Mouse (Mus musculus) intestine, embryonic 16.5 days (tissue): ENCODE results near the gene Podn. TPM values are rescaled to one million over a fixed set of nuclear protein-coding genes. Genes with fewer than 3 reads are reported as not detected.
A peak's percentile ranks its signal among the peaks of the same experiment; 100 is the strongest.
"Not testable (repeated sequence)": the region's sequence is repeated elsewhere in the genome, so short reads cannot be mapped to it uniquely, and the experiment has no call there.

Experiments used
- ATAC-seq: fragments of 200-750 bp; cut with Nextera tagmentation; 2 replicates; pipeline ENCODE4 v1.8.0; 2017; ENCODE audit warnings: moderate TSS enrichment, moderate library complexity
- H3K27ac ChIP-seq: fragments of 300-500 bp; sonication (generic); 2 replicates; pipeline ENCODE4 v1.5.1; 2014; ENCODE audit warnings: mild to moderate bottlenecking, low read length
- H3K27me3 ChIP-seq: fragments of 300-500 bp; sonication (generic); replicated peaks from 2 replicates; pipeline ENCODE4 v1.6.1; 2014; ENCODE audit warnings: low read length, control low read depth, mixed read lengths; ENCODE audit not compliant: control insufficient read depth, insufficient read depth
- H3K36me3 ChIP-seq: fragments of 300-500 bp; sonication (generic); 2 replicates; pipeline ENCODE4 v1.6.1; 2014; ENCODE audit warnings: low read length, control low read depth; ENCODE audit not compliant: control insufficient read depth, insufficient read depth
- H3K4me1 ChIP-seq: fragments of 300-500 bp; sonication (generic); 2 replicates; pipeline ENCODE4 v1.6.1; 2014; ENCODE audit warnings: low read length, control low read depth, mixed read lengths; ENCODE audit not compliant: control insufficient read depth, insufficient read depth
- H3K4me2 ChIP-seq: fragments of 300-500 bp; sonication (generic); 2 replicates; pipeline ENCODE4 v1.6.1; 2014; ENCODE audit warnings: low read depth, low read length, control low read depth
- H3K4me3 ChIP-seq: fragments of 300-500 bp; sonication (generic); 2 replicates; pipeline ENCODE4 v1.5.1; 2014; ENCODE audit warnings: mild to moderate bottlenecking, low read length
- H3K9ac ChIP-seq: fragments of 300-500 bp; sonication (generic); 2 replicates; pipeline ENCODE4 v1.6.1; 2014; ENCODE audit warnings: low read depth, low read length
- H3K9me3 ChIP-seq: fragments of 300-500 bp; sonication (generic); 2 replicates; pipeline ENCODE4 v1.6.1; 2016; ENCODE audit warnings: low read length, control low read depth; ENCODE audit not compliant: control insufficient read depth
- WGBS: fragments of 180-500 bp; shearing (Covaris S2); extraction: QIAGEN DNeasy Blood & Tissue Kit; methylation state at CpG from one replicate; pipeline ENCODE4 v1.1.7; 2014; 5-methylcytosine and 5-hydroxymethylcytosine counted together
- polyA plus RNA-seq: library from polyadenylated mRNA; unstranded; fragments of >200 nt; fragmentation: Nextera tagmentation; extraction: Ambion mirVana; gene quantifications from 2 replicates; pipeline ENCODE4 v1.2.1, GENCODE M21; 2015

Podn gene
- polyA plus RNA-seq, 1 experiment from 2014 or later: 0.72 TPM

DNA sequence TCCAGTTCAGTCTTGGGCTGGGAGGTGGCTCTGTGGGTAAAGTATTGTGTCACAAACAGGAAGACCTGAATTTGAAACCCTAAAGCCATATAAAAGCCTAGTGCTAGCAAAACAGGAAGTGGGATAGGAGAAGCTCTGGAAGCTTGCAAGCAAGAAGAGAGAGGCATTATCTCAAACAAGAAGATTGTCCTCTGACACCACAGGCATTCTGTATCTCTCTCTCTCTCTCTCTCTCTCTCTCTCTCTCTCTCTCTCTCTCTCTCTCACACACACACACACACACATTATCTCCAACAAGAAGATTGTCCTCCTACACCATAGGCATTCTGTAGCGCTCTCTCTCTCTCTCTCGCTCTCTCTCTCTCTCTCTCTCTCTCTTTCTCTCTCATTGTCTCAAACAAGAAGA is 13.8 kb downstream of the Podn start:
- no peak for ATAC-seq
- no peaks in the 10 kb centered on the region for H3K36me3 ChIP-seq
- H3K4me3 ChIP-seq: no peak overlapping the region
- H3K27ac ChIP-seq: no peak overlapping the region
- WGBS: 89% methylated on average over 2 of the region's 2 CpGs
- H3K27me3 ChIP-seq: no peaks in the 10 kb centered on the region
- no peak overlapping the region for H3K4me2 ChIP-seq
- no peaks in the 10 kb centered on the region for H3K9me3 ChIP-seq
- H3K9ac ChIP-seq: no peak overlapping the region
- no peaks in the 10 kb centered on the region for H3K4me1 ChIP-seq

DNA sequence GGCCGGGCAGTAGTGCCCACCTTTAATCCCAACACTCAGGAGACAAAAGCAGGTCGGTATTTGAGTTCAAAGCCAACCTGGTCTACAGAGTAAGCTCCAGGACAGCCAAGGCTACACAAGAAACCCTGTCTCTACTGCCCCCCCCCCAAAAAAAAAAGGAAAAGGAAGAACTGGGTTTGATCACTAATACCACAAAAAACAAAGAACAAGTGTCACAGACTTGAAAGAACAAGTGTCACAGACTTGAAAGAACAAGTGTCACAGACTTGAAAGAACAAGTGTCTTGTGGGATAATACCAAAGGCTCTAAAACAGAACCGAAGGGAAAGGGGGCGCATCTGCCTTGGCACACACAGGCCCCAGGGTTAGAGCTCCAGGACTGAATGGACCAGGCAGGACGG is 15.4 kb downstream of the Podn start:
- H3K36me3 ChIP-seq: no peaks in the 10 kb centered on the region
- no peaks in the 10 kb centered on the region for H3K4me1 ChIP-seq
- H3K9ac ChIP-seq: no peak overlapping the region
- H3K4me2 ChIP-seq: no peak overlapping the region
- 84% methylated on average over 5 of the region's 5 CpGs for WGBS
- H3K9me3 ChIP-seq: no peaks in the 10 kb centered on the region
- no peak overlapping the region for H3K27ac ChIP-seq
- ATAC-seq: no peak
- H3K27me3 ChIP-seq: no peaks in the 10 kb centered on the region
- H3K4me3 ChIP-seq: no peak overlapping the region

DNA sequence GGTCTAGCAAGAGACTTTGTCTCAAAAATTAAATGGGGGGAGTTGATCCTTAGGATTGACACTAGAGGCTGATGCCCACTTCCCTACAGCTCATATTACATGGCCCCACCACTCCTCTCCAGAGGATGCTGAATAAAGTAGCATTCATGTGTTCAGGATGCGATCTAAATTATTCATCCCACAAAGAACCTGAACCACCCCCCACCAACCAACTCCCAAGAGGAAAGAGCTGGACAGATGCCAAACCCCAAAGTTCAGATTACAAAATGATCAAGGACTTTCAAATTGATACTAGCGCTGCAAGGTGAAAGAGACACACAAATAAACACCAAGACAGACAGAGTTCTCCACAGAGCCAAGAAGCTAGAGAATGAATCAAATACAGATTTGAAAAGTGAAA is 16.5 kb downstream of the Podn start:
- no peak for ATAC-seq
- H3K4me2 ChIP-seq: no peak overlapping the region
- no peaks in the 10 kb centered on the region for H3K4me1 ChIP-seq
- no peak overlapping the region for H3K27ac ChIP-seq
- WGBS: 67% methylated on average over 2 of the region's 2 CpGs
- no peak overlapping the region for H3K4me3 ChIP-seq
- H3K27me3 ChIP-seq: no peaks in the 10 kb centered on the region
- H3K9me3 ChIP-seq: no peaks in the 10 kb centered on the region
- no peaks in the 10 kb centered on the region for H3K36me3 ChIP-seq
- H3K9ac ChIP-seq: no peak overlapping the region

DNA sequence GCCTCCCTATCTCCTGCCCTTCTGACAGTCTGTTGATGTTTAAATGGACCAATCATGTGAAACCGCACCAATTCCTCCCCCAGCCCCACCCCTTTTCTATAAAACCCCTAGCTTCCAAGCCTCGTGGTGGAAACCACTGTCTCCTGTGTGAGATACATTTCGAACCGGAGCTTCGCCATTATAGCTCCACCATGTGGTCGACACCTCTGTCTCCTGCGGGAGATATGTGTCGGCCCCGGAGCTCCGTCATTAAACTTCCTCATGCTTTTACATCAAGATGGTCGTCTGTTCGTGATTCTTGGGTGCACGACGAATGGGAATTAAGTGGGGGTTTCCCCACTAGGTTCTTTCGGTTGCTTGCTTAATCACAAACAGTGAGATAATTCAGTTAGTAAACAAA is 17.1 kb downstream of the Podn start:
- H3K36me3 ChIP-seq, H3K9me3 ChIP-seq, H3K4me2 ChIP-seq, H3K4me1 ChIP-seq, ATAC-seq, H3K27ac ChIP-seq, H3K4me3 ChIP-seq, H3K9ac ChIP-seq, H3K27me3 ChIP-seq: not testable (repeated sequence)
- WGBS: 88% methylated on average over 15 of the region's 15 CpGs

DNA sequence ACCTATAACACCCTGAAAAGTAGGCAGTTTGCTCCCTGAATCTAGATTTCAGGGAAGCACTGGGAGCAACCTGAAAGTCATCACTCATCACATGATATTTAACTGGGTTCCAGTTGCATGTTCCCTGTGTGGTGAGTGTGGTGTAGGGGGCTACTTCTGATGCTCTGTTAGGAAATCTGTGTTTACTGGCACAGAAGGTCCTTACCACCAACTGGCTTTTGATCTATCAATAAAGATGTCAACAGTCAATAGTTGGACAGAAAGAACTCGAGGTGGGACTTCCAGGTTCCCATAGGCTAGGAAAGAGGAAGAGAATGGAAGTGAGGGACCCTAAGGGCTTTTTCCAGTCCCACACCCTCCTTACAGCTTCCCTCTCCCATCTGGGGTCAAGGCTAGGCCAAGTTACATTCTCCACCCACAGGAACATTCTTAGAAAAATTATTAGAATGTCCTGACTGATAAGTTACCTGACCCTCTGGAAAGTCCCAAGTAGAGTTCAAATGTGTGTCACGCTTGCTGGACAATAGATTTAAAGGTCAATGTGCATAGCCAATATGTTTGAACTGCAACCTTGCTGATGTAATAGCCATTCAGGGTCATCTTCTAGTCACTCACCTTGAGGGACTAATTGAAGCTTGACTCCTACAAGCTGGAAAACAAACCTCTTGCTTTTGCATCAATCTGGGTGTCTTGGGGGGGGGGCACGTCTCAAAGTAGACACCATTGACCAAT is 18.9 kb downstream of the Podn start:
- 81% methylated on average over 3 of the region's 3 CpGs for WGBS
- ATAC-seq: no peak
- Histone ChIP-seq H3K4me1 (no peaks in the 10 kb centered on the region), H3K27ac (no peak overlapping the region), H3K36me3 (no peaks in the 10 kb centered on the region), H3K27me3 (no peaks in the 10 kb centered on the region), H3K9me3 (no peaks in the 10 kb centered on the region), H3K9ac (no peak overlapping the region), H3K4me3 (no peak overlapping the region), H3K4me2 (no peak overlapping the region)

DNA sequence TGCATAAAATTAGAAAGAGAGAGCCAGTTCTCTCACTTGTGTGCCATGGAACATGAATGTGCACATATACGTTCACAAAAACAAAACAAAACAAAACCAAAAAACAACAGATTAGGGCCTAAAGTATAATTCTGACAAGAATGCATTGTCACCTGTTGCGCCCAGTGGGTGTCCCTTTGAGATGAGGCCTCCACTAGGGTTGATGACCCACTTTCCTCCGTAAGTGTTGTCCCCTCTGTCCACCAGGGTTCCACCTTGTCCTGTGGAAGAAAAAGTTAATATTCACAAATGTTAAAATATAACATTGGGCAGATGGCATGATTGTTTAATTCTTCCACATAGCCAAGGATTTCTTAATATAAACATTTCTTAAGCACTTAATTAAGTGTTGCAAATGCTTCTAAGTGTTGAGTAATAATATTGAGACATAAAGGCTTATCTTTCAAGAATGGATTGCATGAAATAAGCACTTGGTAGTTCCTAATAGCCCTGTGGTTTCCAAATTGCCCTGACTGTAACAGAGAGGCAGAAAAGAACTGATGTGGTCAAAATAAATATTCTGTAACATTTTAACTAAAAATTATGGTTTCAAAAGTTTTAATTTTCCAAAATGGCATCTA is 21.9 kb downstream of the Podn start:
- Histone ChIP-seq H3K27me3 (no peaks in the 10 kb centered on the region), H3K27ac (no peak overlapping the region), H3K9ac (no peak overlapping the region), H3K36me3 (no peaks in the 10 kb centered on the region), H3K4me3 (no peak overlapping the region), H3K9me3 (no peaks in the 10 kb centered on the region), H3K4me1 (0 out of 2 replicates have a peak, but pooled peaks cover 3% of the 10 kb centered on the region), H3K4me2 (no peak overlapping the region)
- WGBS: 84% methylated on average over 3 of the region's 3 CpGs
- no peak for ATAC-seq

DNA sequence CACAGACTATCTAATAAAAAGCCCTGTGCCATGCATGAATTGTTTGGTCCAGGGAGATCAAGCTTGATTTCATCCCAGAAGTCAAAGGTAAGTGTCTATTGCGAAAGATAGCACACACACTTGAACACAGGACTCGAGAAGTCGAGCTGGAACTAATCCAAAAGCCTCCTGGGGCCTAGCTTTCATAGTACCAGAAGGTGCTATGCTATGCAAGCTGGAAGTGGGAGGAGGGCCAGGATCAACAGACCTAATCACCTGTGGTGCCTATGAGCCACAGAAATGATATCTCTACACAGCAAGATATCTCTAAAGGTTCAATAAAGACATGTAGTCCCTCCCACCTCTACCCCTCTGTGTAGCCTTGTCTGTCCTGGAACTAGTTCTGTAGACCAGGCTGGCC is 24.2 kb downstream of the Podn start:
- no peaks in the 10 kb centered on the region for H3K9me3 ChIP-seq
- H3K4me3 ChIP-seq: no peak overlapping the region
- no peak overlapping the region for H3K9ac ChIP-seq
- 84% methylated on average over 3 of the region's 3 CpGs for WGBS
- H3K4me2 ChIP-seq: no peak overlapping the region
- 0 out of 2 replicates have a peak, but pooled peaks cover 3% of the 10 kb centered on the region for H3K4me1 ChIP-seq
- H3K27me3 ChIP-seq: no peaks in the 10 kb centered on the region
- ATAC-seq: no peak
- no peak overlapping the region for H3K27ac ChIP-seq
- H3K36me3 ChIP-seq: no peaks in the 10 kb centered on the region

DNA sequence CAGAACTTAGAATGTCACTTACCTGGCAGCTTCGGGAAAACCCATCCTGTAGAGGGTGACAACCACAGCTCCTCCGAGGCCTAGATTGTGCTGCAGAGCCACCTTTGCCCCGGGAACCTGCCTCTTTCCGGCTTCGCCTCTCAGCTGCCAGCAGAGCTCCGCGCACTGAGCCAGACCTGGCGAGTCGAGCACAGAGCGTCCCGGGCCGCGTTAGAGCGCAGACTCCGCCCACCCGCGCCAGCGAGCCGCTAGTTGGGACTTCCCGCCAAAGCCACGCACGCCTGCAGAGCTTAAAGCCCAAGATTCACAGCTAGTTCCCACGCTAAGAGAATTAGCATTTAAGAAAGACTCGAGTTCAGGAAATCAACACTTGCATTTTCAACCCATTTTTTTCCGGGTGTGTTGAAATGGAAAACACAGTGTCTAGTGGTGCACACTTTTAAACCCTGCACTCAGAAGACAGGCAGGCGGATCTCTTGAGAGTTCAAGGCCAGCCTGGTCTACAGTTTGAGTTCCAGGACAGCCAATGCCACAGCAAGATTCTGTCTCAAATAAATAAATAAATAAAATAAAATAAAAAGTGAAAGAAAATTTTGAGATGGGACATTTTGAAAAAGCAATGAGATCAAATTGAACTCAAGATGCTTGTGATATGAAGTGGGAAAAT is 24.9 kb downstream of the Podn start:
- Histone ChIP-seq H3K4me3 (peak overlapping the region; percentile 59), H3K36me3 (no peaks in the 10 kb centered on the region), H3K9ac (peak overlapping the region; percentile 76), H3K27me3 (no peaks in the 10 kb centered on the region), H3K4me2 (peak overlapping the region; percentile 67), H3K27ac (peak overlapping the region; percentile 38), H3K9me3 (no peaks in the 10 kb centered on the region), H3K4me1 (0 out of 2 replicates have a peak, but pooled peaks cover 3% of the 10 kb centered on the region)
- 2% methylated on average over 26 of the region's 26 CpGs for WGBS
- ATAC-seq: peak; percentile 96

DNA sequence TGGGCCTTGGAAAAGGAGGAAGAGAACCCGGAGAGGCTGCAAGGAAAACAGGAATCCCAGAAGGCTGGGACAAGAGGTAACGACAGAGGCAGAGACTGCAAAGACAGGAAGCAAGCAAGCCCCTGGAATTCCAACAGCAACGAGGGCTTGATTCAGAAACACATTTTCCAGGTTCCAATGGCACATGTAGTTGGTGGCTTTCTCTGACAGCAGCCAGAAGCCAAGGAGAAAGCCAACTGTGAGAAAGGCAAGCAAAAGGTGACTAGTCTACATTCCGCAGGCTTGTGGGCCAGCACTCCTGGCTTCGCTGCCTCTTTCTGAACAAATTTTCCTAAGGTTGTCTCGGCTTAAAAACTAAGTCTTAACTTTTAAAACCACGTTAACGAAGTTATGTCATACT is 25.5 kb downstream of the Podn start:
- no peaks in the 10 kb centered on the region for H3K9me3 ChIP-seq
- H3K36me3 ChIP-seq: no peaks in the 10 kb centered on the region
- H3K27me3 ChIP-seq: no peaks in the 10 kb centered on the region
- H3K9ac ChIP-seq: peak overlapping the region; percentile 76
- ATAC-seq: no peak
- H3K4me2 ChIP-seq: peak overlapping the region; percentile 67
- 5% methylated on average over 8 of the region's 8 CpGs for WGBS
- peak overlapping the region; percentile 38 for H3K27ac ChIP-seq
- peak overlapping the region; percentile 59 for H3K4me3 ChIP-seq
- 0 out of 2 replicates have a peak, but pooled peaks cover 3% of the 10 kb centered on the region for H3K4me1 ChIP-seq
